ENCODE assay signal across 23 mouse cellular contexts in the genomic region with DNA sequence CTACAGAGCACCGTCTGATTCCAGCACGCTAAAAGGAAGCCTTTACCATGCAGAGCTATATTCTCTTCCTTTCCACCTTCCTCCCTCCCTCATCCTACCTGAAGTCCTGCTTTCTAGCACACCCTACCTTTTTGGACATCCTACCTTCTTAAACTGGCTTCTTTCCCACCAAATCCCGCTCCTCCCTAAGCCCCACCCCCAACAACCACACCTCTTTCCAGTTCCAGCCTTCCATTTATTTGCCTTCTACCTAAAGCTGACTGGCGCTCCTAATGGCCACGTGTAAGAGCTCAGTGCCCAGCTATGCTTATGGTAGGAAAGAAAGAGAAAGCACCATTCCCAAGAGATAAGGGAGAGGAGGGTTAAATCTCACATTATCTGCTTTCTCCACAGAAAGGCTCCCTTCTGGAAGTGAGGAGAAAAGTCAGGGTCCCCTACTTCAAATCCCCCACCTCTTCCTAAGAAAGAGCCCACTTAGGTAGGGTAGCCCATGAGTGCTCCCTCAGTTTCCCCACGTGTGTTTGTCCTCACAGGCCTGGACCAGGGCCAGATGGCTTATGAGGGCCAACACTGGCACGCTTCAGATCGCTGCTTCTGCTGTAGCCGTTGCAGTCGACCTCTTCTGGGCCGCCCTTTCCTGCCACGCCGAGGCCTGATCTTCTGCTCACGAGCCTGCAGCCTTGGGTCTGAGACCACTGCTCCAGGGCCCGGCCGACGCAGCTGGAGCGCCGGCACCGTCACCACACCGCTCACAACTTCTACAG. TPM values are rescaled to one million over a fixed set of nuclear protein-coding genes. Genes with fewer than 3 reads are reported as not detected.
DNase-seq lines count a peak whose midpoint lies in the region; ATAC-seq and TF ChIP-seq lines count a peak whose summit lies in the region.
"Had no signal": no experiment of that assay in that cellular context is flagged by ENCODE, and none has a peak within 500 bp of the region (broad histone marks: within the 10 kb centered on the region; RNA-seq: fewer than 3 reads in every experiment).

No protein-coding gene starts in this region.

- no peak overlapping the region for H3K4me2 ChIP-seq in myocyte (ENCODE audit: low read depth)
- H3K4me2 ChIP-seq in intestine, embryonic 16.5 days (ENCODE audit: low read depth, low read length), result no peak overlapping the region
- H3K4me2 ChIP-seq: forebrain, embryonic 13.5 days; heart, embryonic 11.5 days; hindbrain, embryonic 12.5 days; hindbrain, embryonic 15.5 days had no signal

- 70% methylated on average over 21 of the region's 21 CpGs for WGBS in intestine, embryonic 16.5 days

- peak; percentile 56 to 63 for DNase-seq in cerebellum, postnatal 10 days
- DNase-seq in ES-E14 (ENCODE audit: low read depth, low spot score), result no peak
- no peak for DNase-seq in layer of hippocampus, postnatal 14 days (ENCODE audit: low spot score in 2 of 2)
- DNase-seq: adrenal gland, adult 2 months; adrenal gland, postnatal 14 days; B cell, adult 2 months; cerebellum, adult 18-20 months; cerebellum, adult 9-11 months; gastrocnemius, postnatal 14 days; kidney, adult 11 months had no signal

- no peak overlapping the region for H3ac ChIP-seq in myocyte (ENCODE audit: control insufficient read depth, insufficient read length)

- in situ Hi-C loops in ES-E14 (cut with MboI; ENCODE audit: low sequenced_read_pairs in 2 of 2, unreplicated experiment in 2 of 2), result no loop called here

- H3K79me2 ChIP-seq in myocyte (ENCODE audit: control insufficient read depth, insufficient read depth), result peaks cover 6% of the 10 kb centered on the region

- no peak overlapping the region for H3K27ac ChIP-seq in ES-E14 (ENCODE audit: insufficient read depth, low read depth, low read length, poor library complexity, severe bottlenecking)
- H3K27ac ChIP-seq in intestine, embryonic 16.5 days (ENCODE audit: low read length), result no peak overlapping the region
- H3K27ac ChIP-seq: forebrain, embryonic 10.5 days; forebrain, embryonic 13.5 days; hindbrain, embryonic 12.5 days; hindbrain, embryonic 15.5 days had no signal

- no peaks in the 10 kb centered on the region for H3K27me3 ChIP-seq in E14TG2a.4 (ENCODE audit: insufficient read depth, low read length)
- no peaks in the 10 kb centered on the region for H3K27me3 ChIP-seq in myocyte (ENCODE audit: control insufficient read depth, insufficient read depth, insufficient read length)
- H3K27me3 ChIP-seq in intestine, embryonic 16.5 days (replicated peaks; ENCODE audit: control insufficient read depth, insufficient read depth, low read length), result no peaks in the 10 kb centered on the region
- H3K27me3 ChIP-seq: CH12.LX; forebrain, embryonic 13.5 days; hindbrain, embryonic 12.5 days; hindbrain, embryonic 15.5 days; Patski had no signal

- no peak for TF ChIP-seq CTCF in E14TG2a.4 (conservative IDR thresholded peaks at IDR 0.05; ENCODE audit: low read length)

- no peak for TF ChIP-seq POLR2A in myocyte (IDR thresholded peaks at IDR 0.05; ENCODE audit: insufficient read length, low read depth)

- H3K36me3 ChIP-seq in E14TG2a.4 (ENCODE audit: insufficient read depth, low read length) (peaks cover 28% of the 10 kb centered on the region), ES-E14 (ENCODE audit: control insufficient read depth, insufficient read depth, low read length, poor library complexity, severe bottlenecking) (peaks cover 16% of the 10 kb centered on the region), myocyte (ENCODE audit: control insufficient read depth, insufficient read depth) (peaks cover 5% of the 10 kb centered on the region)
- no peaks in the 10 kb centered on the region for H3K36me3 ChIP-seq in intestine, embryonic 16.5 days (ENCODE audit: control insufficient read depth, insufficient read depth, low read length)
- H3K36me3 ChIP-seq: hindbrain, embryonic 15.5 days had no signal

- H3K9ac ChIP-seq in ES-E14 (ENCODE audit: insufficient read depth, low read depth, low read length, poor library complexity, severe bottlenecking), result peak overlapping the region; percentile 38; the same call in 1 of the 2 replicates
- H3K9ac ChIP-seq in intestine, embryonic 16.5 days (ENCODE audit: low read depth, low read length), result no peak overlapping the region
- H3K9ac ChIP-seq: forebrain, embryonic 13.5 days; hindbrain, embryonic 12.5 days; hindbrain, embryonic 15.5 days had no signal

- H3K4me1 ChIP-seq in E14TG2a.4 (replicated peaks; ENCODE audit: low read depth, low read length) (peaks cover 44% of the 10 kb centered on the region), ES-E14 (ENCODE audit: control insufficient read depth in 2 of 2, insufficient read depth in 2 of 2, low read length in 2 of 2, poor library complexity in 1 of 2) (peaks cover 0 to 14% of the 10 kb centered on the region in 2 experiments; a peak in 1 of 4 replicates)
- H3K4me1 ChIP-seq in intestine, embryonic 16.5 days (ENCODE audit: control insufficient read depth, insufficient read depth, low read length), result no peaks in the 10 kb centered on the region
- H3K4me1 ChIP-seq: forebrain, embryonic 13.5 days; hindbrain, embryonic 12.5 days; hindbrain, embryonic 15.5 days had no signal

- no peaks in the 10 kb centered on the region for H3K9me3 ChIP-seq in E14TG2a.4 (ENCODE audit: low read length)
- H3K9me3 ChIP-seq in ES-E14 (ENCODE audit: control insufficient read depth, insufficient read depth, low read depth, low read length), result no peaks in the 10 kb centered on the region
- no peaks in the 10 kb centered on the region for H3K9me3 ChIP-seq in intestine, embryonic 16.5 days (ENCODE audit: control insufficient read depth, low read length)
- H3K9me3 ChIP-seq: forebrain, embryonic 13.5 days; G1E; hindbrain, embryonic 12.5 days; hindbrain, embryonic 15.5 days had no signal

- H3K4me3 ChIP-seq in E14TG2a.4 (replicated peaks; ENCODE audit: low read length), result 0 out of 2 replicates have a peak overlapping the region, but pooled peaks have one; percentile 3
- H3K4me3 ChIP-seq in ES-E14 (ENCODE audit: insufficient read depth in 1 of 2, low read depth in 1 of 2, low read length in 2 of 2, poor library complexity in 1 of 2, severe bottlenecking in 1 of 2), result no peak overlapping the region
- H3K4me3 ChIP-seq in myocyte, result no peak overlapping the region
- no peak overlapping the region for H3K4me3 ChIP-seq in intestine, embryonic 16.5 days (ENCODE audit: low read length)
- H3K4me3 ChIP-seq: forebrain, embryonic 10.5 days; forebrain, embryonic 13.5 days; hindbrain, embryonic 12.5 days; hindbrain, embryonic 15.5 days had no signal

- ATAC-seq in cerebellum, adult (ENCODE audit: insufficient number of reproducible peaks, low FRiP score, low TSS enrichment), result no peak
- no peak for ATAC-seq in intestine, embryonic 16.5 days
- ATAC-seq: forebrain, embryonic 13.5 days; forebrain, embryonic 16.5 days; Patski had no signal

TF ChIP-seq in ES-E14, 5 proteins besides CTCF, POLR2A, EP300 and RAD21:
- TF ChIP-seq ZC3H11A (IDR thresholded peaks at IDR 0.05; ENCODE audit: borderline replicate concordance, low read depth, low read length) (no peak), ZNF384 (IDR thresholded peaks at IDR 0.05; ENCODE audit: low read depth, low read length) (no peak), CHD2 (IDR thresholded peaks at IDR 0.05; ENCODE audit: low read depth, low read length) (no peak), MAFK (IDR thresholded peaks at IDR 0.05; ENCODE audit: insufficient read depth, low read depth, low read length) (no peak)

TF ChIP-seq in myocyte, 11 proteins besides CTCF, POLR2A, EP300 and RAD21:
- TF ChIP-seq MAX (IDR thresholded peaks at IDR 0.05; ENCODE audit: low read depth) (no peak), POLR2AphosphoS2 (IDR thresholded peaks at IDR 0.05; ENCODE audit: insufficient read length, low read depth) (peak; percentile 42), TCF12 (IDR thresholded peaks at IDR 0.05; ENCODE audit: insufficient read depth, poor library complexity, severe bottlenecking) (no peak), USF1 (IDR thresholded peaks at IDR 0.05; ENCODE audit: low read depth) (no peak)

RNA-seq across cellular contexts. Expression of a gene that starts 5.3 kb away (rescaled TPM):
- total RNA-seq in ES-E14 (2012; rRNA removed), result 278 and 336 TPM in 2 replicates
- 294 TPM for polyA plus RNA-seq in myocyte (2012; fragmentation: generic; extraction: Trizol)
- 187 and 205 TPM in 2 replicates for polyA plus RNA-seq in intestine, embryonic 16.5 days (2015; fragmentation: Nextera tagmentation; extraction: Ambion mirVana)
- total RNA-seq in layer of hippocampus, postnatal 14 days (2021), result 1 to 10 TPM; 7.0 to 9.6 TPM

RNA-seq across cellular contexts. Expression of a gene that starts 8.9 kb away (rescaled TPM):
- total RNA-seq in ES-E14 (2012; rRNA removed), result 1.5 and 2.2 TPM in 2 replicates
- polyA plus RNA-seq in myocyte (2012; fragmentation: generic; extraction: Trizol), result 3.8 TPM
- 7.6 TPM in 2 replicates for polyA plus RNA-seq in intestine, embryonic 16.5 days (2015; fragmentation: Nextera tagmentation; extraction: Ambion mirVana)
- total RNA-seq in layer of hippocampus, postnatal 14 days (2021), result 1 to 10 TPM; 1.5 to 1.6 TPM

RNA-seq across cellular contexts. Expression of a gene that starts 15.1 kb away (rescaled TPM):
- 0.11 and 0.36 TPM in 2 replicates for total RNA-seq in ES-E14 (2012; rRNA removed)
- polyA plus RNA-seq in myocyte (2012; fragmentation: generic; extraction: Trizol), result 0.05 TPM
- polyA plus RNA-seq in intestine, embryonic 16.5 days (2015; fragmentation: Nextera tagmentation; extraction: Ambion mirVana), result 0.71 and 0.93 TPM in 2 replicates
- total RNA-seq in layer of hippocampus, postnatal 14 days (2021), result under 1 TPM; 0.25 to 0.31 TPM
- total RNA-seq: CH12.LX had no signal
- polyA plus RNA-seq: heart, embryonic 11.5 days had no signal

RNA-seq across cellular contexts. Expression of a gene that starts 27.6 kb away (rescaled TPM):
- total RNA-seq in ES-E14 (2012; rRNA removed), result 1.6 and 4.9 TPM in 2 replicates
- 0.54 TPM for polyA plus RNA-seq in myocyte (2012; fragmentation: generic; extraction: Trizol)
- polyA plus RNA-seq in intestine, embryonic 16.5 days (2015; fragmentation: Nextera tagmentation; extraction: Ambion mirVana), result 6.0 and 6.2 TPM in 2 replicates
- 1,000 to 10,000 TPM; 1,862 to 1,901 TPM for total RNA-seq in layer of hippocampus, postnatal 14 days (2021)

RNA-seq across cellular contexts. Expression of a gene that starts 31.0 kb away (rescaled TPM):
- 9.5 and 11.5 TPM in 2 replicates for total RNA-seq in ES-E14 (2012; rRNA removed)
- polyA plus RNA-seq in myocyte (2012; fragmentation: generic; extraction: Trizol), result 17.1 TPM
- 28.0 and 29.5 TPM in 2 replicates for polyA plus RNA-seq in intestine, embryonic 16.5 days (2015; fragmentation: Nextera tagmentation; extraction: Ambion mirVana)
- 10 to 100 TPM; 33.2 to 36.3 TPM for total RNA-seq in layer of hippocampus, postnatal 14 days (2021)

Comparison
In these comparisons a context has a peak if more than half of its experiments do, and no peak if none do; other contexts are left out.
1. DNase-seq: peak in cerebellum, postnatal 10 days (2 of 2); none in ES-E14 (single experiment) and layer of hippocampus, postnatal 14 days (0 of 2).
2. RNA of a gene that starts 5.3 kb away (total RNA-seq): 278 to 336 TPM in ES-E14; 7.0 to 9.6 TPM in layer of hippocampus, postnatal 14 days; every median in the first group is over 10 times any median in the second.